Mouse (Mus musculus) heart, embryonic 14.5 days (tissue): ENCODE data around the gene Calr. TPM values are rescaled to one million over a fixed set of nuclear protein-coding genes. Genes with fewer than 3 reads are reported as not detected.
A peak's percentile ranks its signal among the peaks of the same experiment; 100 is the strongest.

Source experiments
- ATAC-seq: fragments of 200-750 bp; cut with Nextera tagmentation; 2 replicates; pipeline ENCODE4 v1.8.0; 2017; ENCODE audit warnings: low read depth, moderate TSS enrichment; ENCODE audit not compliant: insufficient number of reproducible peaks, insufficient read depth, low FRiP score
- H3K27ac ChIP-seq, 2 experiments: fragments of 200-500 bp in 1 of 2; fragments of 300-500 bp in 1 of 2; sonication (generic) in 1 of 2; replicated peaks in 1 of 2; 2 replicates each; pipeline ENCODE4 v1.5.1; 2012 to 2014; ENCODE audit warnings: low read depth in 2 of 2, low read length in 2 of 2, control low read depth in 1 of 2, mild to moderate bottlenecking in 1 of 2, mixed read lengths in 1 of 2; ENCODE audit not compliant: control insufficient read depth in 1 of 2, insufficient read depth in 1 of 2
- H3K27me3 ChIP-seq: fragments of 300-500 bp; sonication (generic); 2 replicates; pipeline ENCODE4 v1.6.1; 2014; ENCODE audit warnings: mild to moderate bottlenecking, low read length, control low read depth; ENCODE audit not compliant: control insufficient read depth, insufficient read depth
- H3K36me3 ChIP-seq: fragments of 300-500 bp; sonication (generic); 2 replicates; pipeline ENCODE4 v1.6.1; 2014; ENCODE audit warnings: mild to moderate bottlenecking, control low read depth, low read length, mixed read lengths; ENCODE audit not compliant: control insufficient read depth, insufficient read depth
- H3K4me1 ChIP-seq, 2 experiments: fragments of 200-500 bp in 1 of 2; fragments of 300-500 bp in 1 of 2; sonication (generic) in 1 of 2; 2 replicates each; pipeline ENCODE4 v1.6.1; 2012 to 2014; ENCODE audit warnings: low read length in 2 of 2, control low read depth in 1 of 2, mixed read lengths in 1 of 2; ENCODE audit not compliant: control insufficient read depth in 2 of 2, insufficient read depth in 2 of 2
- H3K4me2 ChIP-seq: fragments of 300-500 bp; sonication (generic); 2 replicates; pipeline ENCODE4 v1.6.1; 2014; ENCODE audit warnings: mild to moderate bottlenecking, low read length
- H3K4me3 ChIP-seq, 2 experiments: fragments of 200-500 bp in 1 of 2; fragments of 300-500 bp in 1 of 2; sonication (generic) in 1 of 2; 2 replicates each; pipeline ENCODE4 v1.5.1; 2012 to 2014; ENCODE audit warnings: low read length in 2 of 2, mild to moderate bottlenecking in 2 of 2, control low read depth in 1 of 2, low read depth in 1 of 2, moderate library complexity in 1 of 2; ENCODE audit not compliant: control insufficient read depth in 1 of 2, insufficient read depth in 1 of 2
- H3K9ac ChIP-seq: fragments of 300-500 bp; sonication (generic); 2 replicates; pipeline ENCODE4 v1.6.1; 2014; ENCODE audit warnings: mild to moderate bottlenecking, low read length
- H3K9me3 ChIP-seq: fragments of 300-500 bp; sonication (generic); 2 replicates; pipeline ENCODE4 v1.6.1; 2016; ENCODE audit warnings: low read length, control low read depth; ENCODE audit not compliant: control insufficient read depth
- WGBS: fragments of 180-500 bp; shearing (Covaris S2); extraction: QIAGEN DNeasy Blood & Tissue Kit; methylation state at CpG from one replicate; pipeline ENCODE4 v1.1.7; 2014; 5-methylcytosine and 5-hydroxymethylcytosine counted together
- polyA plus RNA-seq: library from polyadenylated mRNA; unstranded; fragments of >200 nt; fragmentation: Nextera tagmentation; extraction: Ambion mirVana; gene quantifications from 2 replicates; pipeline ENCODE4 v1.2.1, GENCODE M21; 2014

Gene Calr
- polyA plus RNA-seq, 1 experiment from 2014 or later: 500 TPM

GRCm38 (mm10) chr8:84878915-84879314 lies 32.2 kb upstream of the Calr start:
- no peak for ATAC-seq
- Histone ChIP-seq H3K36me3 (no peaks in the 10 kb centered on the region), H3K4me2 (no peak overlapping the region), H3K9ac (no peak overlapping the region), H3K4me3 (no peak overlapping the region), H3K9me3 (no peaks in the 10 kb centered on the region), H3K27ac (no peak overlapping the region), H3K4me1 (no peaks in the 10 kb centered on the region), H3K27me3 (no peaks in the 10 kb centered on the region)
- WGBS: 89% methylated on average over 1 of the region's 1 CpGs

GRCm38 (mm10) chr8:84877297-84878035 lies 30.7 kb upstream of the Calr start:
- ATAC-seq: no peak

GRCm38 (mm10) chr8:84874339-84874738 lies 27.6 kb upstream of the Calr start:
- Histone ChIP-seq H3K4me3 (no peak overlapping the region), H3K9ac (no peak overlapping the region), H3K4me1 (peaks cover 8 to 9% of the 10 kb centered on the region in 2 experiments; a peak in 2 of 4 replicates), H3K27me3 (no peaks in the 10 kb centered on the region), H3K27ac (no peak overlapping the region), H3K4me2 (no peak overlapping the region), H3K36me3 (peaks cover 5% of the 10 kb centered on the region; the same call in 1 of the 2 replicates), H3K9me3 (no peaks in the 10 kb centered on the region)
- ATAC-seq: no peak
- 79% methylated on average over 3 of the region's 3 CpGs for WGBS

More at GRCm38 (mm10) chr8:84877297-84878035, 30.7 kb upstream of the Calr start:
- H3K36me3 ChIP-seq: no peaks in the 10 kb centered on the region
- H3K27ac ChIP-seq: no peak overlapping the region
- no peaks in the 10 kb centered on the region for H3K27me3 ChIP-seq
- peaks cover under 1 to 3% of the 10 kb centered on the region in 2 experiments; a peak in 2 of 4 replicates for H3K4me1 ChIP-seq
- H3K4me2 ChIP-seq: no peak overlapping the region
- WGBS: 76% methylated on average over 3 of the region's 3 CpGs
- no peaks in the 10 kb centered on the region for H3K9me3 ChIP-seq
- H3K4me3 ChIP-seq: no peak overlapping the region
- H3K9ac ChIP-seq: no peak overlapping the region

GRCm38 (mm10) chr8:84873016-84873415 lies 26.3 kb upstream of the Calr start:
- no peak overlapping the region for H3K27ac ChIP-seq
- no peak for ATAC-seq
- H3K4me2 ChIP-seq: peak overlapping the region; percentile 96
- 81% methylated on average over 4 of the region's 4 CpGs for WGBS
- H3K9me3 ChIP-seq: no peaks in the 10 kb centered on the region
- no peak overlapping the region for H3K9ac ChIP-seq
- H3K4me1 ChIP-seq: peaks cover 8 to 9% of the 10 kb centered on the region in 2 experiments; a peak in 2 of 4 replicates
- H3K27me3 ChIP-seq: no peaks in the 10 kb centered on the region
- peak overlapping the region; percentile 46 to 47; a peak in 3 of 4 replicates for H3K4me3 ChIP-seq
- H3K36me3 ChIP-seq: peaks cover 18% of the 10 kb centered on the region

GRCm38 (mm10) chr8:84872309-84872965 lies 25.7 kb upstream of the Calr start:
- Histone ChIP-seq H3K4me1 (peaks cover 8 to 9% of the 10 kb centered on the region in 2 experiments; a peak in 2 of 4 replicates), H3K4me3 (peak overlapping the region; percentile 46 to 47), H3K9me3 (no peaks in the 10 kb centered on the region), H3K9ac (peak overlapping the region; percentile 71), H3K36me3 (peaks cover 24% of the 10 kb centered on the region), H3K27me3 (no peaks in the 10 kb centered on the region), H3K4me2 (peak overlapping the region; percentile 96), H3K27ac (no peak overlapping the region)
- ATAC-seq: peak; percentile 40
- WGBS: 3% methylated on average over 52 of the region's 54 CpGs

- H3K27me3 ChIP-seq: no peaks in the 10 kb centered on the region
- peaks cover 32% of the 10 kb centered on the region for H3K36me3 ChIP-seq
- peak within 1 kb of the TSS; percentile 71 for H3K9ac ChIP-seq
- peak within 1 kb of the TSS; percentile 96 for H3K4me2 ChIP-seq
- no peak within 1 kb of the TSS for H3K27ac ChIP-seq
- peak; percentile 70 for ATAC-seq
- WGBS: 13% methylated on average over 46 of the region's 46 CpGs
- H3K4me3 ChIP-seq: peak within 1 kb of the TSS; percentile 46 to 47
- H3K9me3 ChIP-seq: no peaks in the 10 kb centered on the region
- peaks cover 8 to 9% of the 10 kb centered on the region in 2 experiments; a peak in 2 of 4 replicates for H3K4me1 ChIP-seq
Measured at GRCm38 (mm10) chr8:84871376-84872308, 24.9 kb upstream of the Calr start, which contains the start of gene Syce2. Syce2 (plus strand) TSS chr8:84872111.
